Mouse (Mus musculus): Measurements from ENCODE around the gene Ubiad1. TPM values are rescaled to one million over a fixed set of nuclear protein-coding genes. Genes with fewer than 3 reads are reported as not detected.

Gene Ubiad1
- polyA plus RNA-seq (2012) = 3.4 and 4.4 TPM in 2 replicates

GRCm38 (mm10) chr4:148444250-148444967 lies at the start of gene Ubiad1:
Gene Ubiad1, minus strand, starts transcription at chr4:148444771.

GRCm38 (mm10) chr4:148448179-148448852 lies 3.7 kb upstream of the Ubiad1 start, which contains the start of gene Mtor:
Gene Mtor, plus strand, starts transcription at chr4:148448611.

Other genes with a start within 250 kb of the Ubiad1 start
- not detected in 2 replicates for gene Disp3, start 156.8 kb downstream of the Ubiad1 start, polyA plus RNA-seq (2012)
- gene Mtor, start 3.8 kb upstream of the Ubiad1 start, polyA plus RNA-seq (2012) = 10.7 and 13.2 TPM in 2 replicates
- not detected in 2 replicates for gene Angptl7, start 55.7 kb upstream of the Ubiad1 start, polyA plus RNA-seq (2012)
- 47.5 and 57.7 TPM in 2 replicates for gene Exosc10, start 113.7 kb upstream of the Ubiad1 start, polyA plus RNA-seq (2012)
- gene Srm, start 146.7 kb upstream of the Ubiad1 start, polyA plus RNA-seq (2012) = 342 and 344 TPM in 2 replicates
- 0.04 and 0.07 TPM in 2 replicates for gene Masp2, start 157.8 kb upstream of the Ubiad1 start, polyA plus RNA-seq (2012)
- 29.0 and 37.6 TPM in 2 replicates for gene Tardbp, start 182.2 kb upstream of the Ubiad1 start, polyA plus RNA-seq (2012)
- gene Gm572, start 198.5 kb upstream of the Ubiad1 start, polyA plus RNA-seq (2012) = 0.12 TPM in 1 of 2 replicates, not detected in the other